Mouse (Mus musculus) layer of hippocampus, postnatal 14 days (tissue): Measurements from ENCODE around the gene Dppa5a. TPM values are rescaled to one million over a fixed set of nuclear protein-coding genes. Genes with fewer than 3 reads are reported as not detected.
"Not testable (repeated sequence)": the region's sequence is repeated elsewhere in the genome, so short reads cannot be mapped to it uniquely, and the experiment has no call there.

ENCODE experiments used
- DNase-seq, 2 experiments: peaks; one replicate each; pipeline ENCODE4 v3.0.0; 2021 to 2022; ENCODE audit warnings: low spot score in 2 of 2, mixed read lengths in 1 of 2
- long read RNA-seq, 2 experiments: library from polyadenylated mRNA; stranded (forward); transcript quantifications; one replicate each; pipeline ENCODE4 v2.0.0; 2021
- total RNA-seq, 2 experiments: library from RNA; stranded (reverse); gene quantifications; 2 replicates each; pipeline ENCODE4 v1.2.3; 2021

Dppa5a gene
- total RNA-seq: not detected
- long read RNA-seq, experiment 1: 0 reads
- long read RNA-seq, experiment 2: 0 reads

DNA sequence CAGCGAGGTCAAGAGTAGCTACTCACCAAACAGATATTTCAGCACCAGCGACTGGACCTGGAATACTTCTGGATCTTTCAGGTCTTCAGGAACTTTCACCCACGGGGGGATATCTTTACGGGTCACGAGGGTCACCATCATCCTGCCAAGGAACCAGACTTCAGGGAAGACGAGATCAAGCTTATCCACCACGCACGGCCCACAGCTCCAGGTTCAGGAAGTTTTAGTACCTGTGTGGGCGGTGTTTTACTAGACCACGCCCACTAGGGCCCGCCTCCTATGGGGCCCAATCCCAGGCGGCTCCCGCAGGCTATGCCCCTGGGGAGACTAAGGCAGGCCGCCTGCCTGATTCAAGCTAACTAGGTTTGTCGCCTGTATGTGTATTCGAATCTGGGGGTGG, at the start of gene Dppa5a:
TSS of gene Dppa5a (minus strand) at position 219 of the 400 bp plus-strand sequence.
- DNase-seq: not testable (repeated sequence)

GRCm38 (mm10) chr9:78401596-78401995, 33.6 kb upstream of the Dppa5a start:
- DNase-seq: no peak

DNA sequence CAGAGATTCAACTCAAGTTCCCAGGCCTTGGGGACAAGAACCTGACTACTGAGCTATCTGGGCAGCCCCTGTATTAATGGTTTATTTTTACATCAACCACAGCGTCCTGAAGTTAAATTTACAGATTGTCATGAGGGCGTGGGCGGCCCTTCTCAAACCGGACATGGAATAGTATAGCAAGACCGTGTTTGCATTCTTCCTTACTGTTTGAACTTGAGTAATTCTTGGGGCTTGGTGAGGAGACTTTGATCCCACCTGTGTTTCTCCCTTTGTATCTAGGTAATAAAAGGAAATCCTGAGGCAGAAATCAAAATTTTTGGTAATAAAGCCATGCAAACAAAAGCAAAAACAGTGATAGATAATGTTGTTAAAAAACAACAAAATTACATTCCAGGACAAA, 32.6 kb upstream of the Dppa5a start:
- DNase-seq: no peak

- DNase-seq: no peak
Measured at GRCm38 (mm10) chr9:78396517-78396916, 28.5 kb upstream of the Dppa5a start.

- DNase-seq: peak; percentile 16 to 25
Measured at GRCm38 (mm10) chr9:78395630-78396351, 27.8 kb upstream of the Dppa5a start, which contains the start of gene Ddx43. TSS of gene Ddx43 (plus strand) at chr9:78395777.

DNA sequence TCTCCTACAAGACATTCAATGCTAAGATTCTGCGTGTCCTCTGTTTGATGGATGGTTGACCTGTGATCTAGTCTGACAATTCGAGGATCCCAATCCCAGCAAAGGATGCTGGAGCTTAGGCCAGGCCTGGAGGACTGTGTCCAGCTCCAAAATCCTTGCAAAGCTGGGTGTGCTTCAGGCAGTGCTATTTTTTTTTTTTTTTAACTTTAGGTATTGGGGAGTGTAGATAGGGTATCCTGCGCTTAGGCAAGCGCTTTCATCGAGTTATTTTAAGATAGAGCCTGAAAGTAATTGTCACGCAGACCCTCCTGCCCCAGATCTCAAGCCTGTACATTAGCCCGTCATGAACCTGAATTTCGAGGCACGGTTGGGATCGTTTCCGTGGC, 27.3 kb upstream of the Dppa5a start:
- DNase-seq: no peak

GRCm38 (mm10) chr9:78394602-78395001, 26.6 kb upstream of the Dppa5a start:
- DNase-seq: no peak

DNA sequence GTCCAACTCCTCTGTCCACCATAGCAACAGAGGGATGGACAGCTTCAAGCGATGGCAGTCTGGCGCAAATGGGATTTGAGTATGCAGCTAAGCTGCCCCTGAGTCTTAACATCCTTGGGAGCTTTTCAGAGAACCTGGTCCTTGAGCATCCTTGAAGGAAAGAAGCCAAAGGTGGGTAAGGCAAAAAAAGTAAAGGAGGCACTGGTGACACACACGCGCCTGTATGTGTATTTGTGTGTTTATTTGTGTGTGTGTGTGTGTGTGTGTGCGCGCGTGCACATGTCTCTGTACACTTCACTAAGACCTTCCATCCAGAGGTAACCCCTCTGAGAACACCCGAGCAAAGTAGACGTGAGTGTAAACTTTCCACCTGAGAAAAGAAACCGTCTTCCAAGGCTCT, 25.8 kb upstream of the Dppa5a start:
- DNase-seq: no peak

DNA sequence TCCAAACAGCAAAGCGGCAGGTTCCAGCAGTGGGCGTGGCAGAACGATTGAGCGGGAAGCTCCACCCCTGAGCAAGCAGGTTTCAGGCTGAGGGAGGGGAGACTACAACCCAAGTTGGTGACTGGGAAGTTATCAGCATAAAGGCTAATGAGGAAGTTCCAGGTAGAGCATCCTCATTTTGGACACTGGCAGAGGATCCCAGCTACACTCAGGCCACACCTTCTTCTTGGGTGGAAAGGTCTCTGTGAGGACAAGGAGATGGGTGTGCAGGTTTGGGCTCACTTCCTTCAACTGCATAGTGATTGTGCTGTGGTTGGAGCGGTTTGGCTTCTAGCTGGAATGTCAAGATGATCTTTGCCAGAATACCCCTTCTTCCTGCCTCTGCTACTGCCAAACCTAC, 22.0 kb upstream of the Dppa5a start:
- no peak for DNase-seq

- DNase-seq: no peak
Measured at GRCm38 (mm10) chr9:78386947-78387346, 19.0 kb upstream of the Dppa5a start.

- no peak for DNase-seq
Measured at GRCm38 (mm10) chr9:78385893-78386292, 17.9 kb upstream of the Dppa5a start.

DNA sequence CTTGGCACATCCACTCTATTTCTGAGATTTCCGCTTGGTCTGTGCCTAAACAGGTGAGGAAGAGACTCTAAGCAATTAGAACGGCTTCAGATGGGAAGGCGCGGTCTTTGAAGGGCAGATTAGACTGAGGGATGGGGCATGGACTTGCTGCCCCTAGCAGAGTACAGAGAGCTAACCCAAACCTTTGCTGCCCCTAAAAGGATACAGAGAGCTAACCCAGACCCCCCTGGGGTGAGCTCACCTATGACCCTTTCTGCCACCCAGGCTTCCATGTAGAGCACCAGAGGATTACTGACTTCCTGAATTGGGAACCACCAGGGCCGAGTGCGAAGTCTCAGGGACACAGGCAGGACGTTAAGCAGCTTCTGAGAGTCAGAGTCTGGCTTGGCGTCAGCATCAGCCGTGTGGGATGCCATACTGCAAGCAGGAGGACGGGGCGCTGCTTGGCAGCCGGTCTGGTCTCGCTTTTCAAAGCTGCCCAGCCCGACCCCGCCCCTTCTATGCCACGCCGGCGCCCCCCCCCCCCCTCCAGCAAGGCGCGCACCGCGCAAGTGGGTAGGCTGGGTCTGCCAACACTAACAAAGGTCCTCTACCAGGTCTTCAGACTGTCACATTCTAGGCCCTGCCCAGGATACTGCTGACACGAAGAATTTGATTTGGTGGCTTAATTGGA, 10.3 kb upstream of the Dppa5a start, which contains the start of gene Ooep:
TSS of gene Ooep (minus strand) at position 613 of the 673 bp plus-strand sequence.
- DNase-seq: peak; percentile 24 to 31

- DNase-seq: no peak
Measured at GRCm38 (mm10) chr9:78377546-78377945, 9.6 kb upstream of the Dppa5a start.

GRCm38 (mm10) chr9:78375486-78375885, 7.5 kb upstream of the Dppa5a start:
- DNase-seq: no peak

- no peak for DNase-seq
Measured at GRCm38 (mm10) chr9:78374885-78375389, 7.0 kb upstream of the Dppa5a start.

DNA sequence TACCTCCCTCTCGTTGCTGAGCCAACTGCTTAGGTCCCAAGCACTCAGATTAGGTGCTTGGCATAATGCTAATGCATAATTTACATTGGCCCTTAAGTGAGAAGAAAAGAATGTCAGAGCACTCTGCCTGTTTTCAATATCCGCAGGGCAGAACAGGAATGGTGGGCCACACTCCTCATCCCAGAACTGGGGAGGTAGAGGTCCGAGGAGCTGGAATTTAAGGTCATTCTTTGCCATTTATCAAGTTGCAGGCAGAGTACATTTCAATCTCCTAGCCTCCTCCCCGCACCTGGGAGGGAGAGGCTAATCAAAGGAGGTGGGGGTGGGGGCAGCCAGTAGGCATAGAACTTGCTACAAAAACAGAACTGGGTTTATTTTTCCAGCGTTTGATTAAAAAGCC, 6.4 kb upstream of the Dppa5a start:
- DNase-seq: no peak

- no peak for DNase-seq
Measured at GRCm38 (mm10) chr9:78372827-78373504, 5.0 kb upstream of the Dppa5a start.

DNA sequence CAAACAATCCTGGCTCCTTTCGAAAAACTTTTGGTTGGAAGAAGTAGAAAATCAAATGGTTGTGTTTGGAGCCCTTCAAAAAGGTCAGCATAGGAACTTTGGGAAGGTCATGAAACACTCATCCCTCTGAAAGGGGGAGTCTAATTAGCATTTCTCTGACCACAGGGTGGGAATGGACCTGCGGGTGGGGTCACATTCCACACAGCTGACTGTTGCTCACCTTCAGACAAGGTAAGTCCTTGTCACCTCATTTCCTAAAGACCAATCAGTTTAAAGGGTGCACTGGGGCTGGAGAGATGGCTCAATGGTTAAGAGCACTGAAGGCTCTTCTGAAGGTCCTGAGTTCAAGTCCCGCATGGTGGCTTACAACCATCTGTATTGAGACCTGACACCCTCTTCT, 3.5 kb upstream of the Dppa5a start:
- DNase-seq: no peak

DNA sequence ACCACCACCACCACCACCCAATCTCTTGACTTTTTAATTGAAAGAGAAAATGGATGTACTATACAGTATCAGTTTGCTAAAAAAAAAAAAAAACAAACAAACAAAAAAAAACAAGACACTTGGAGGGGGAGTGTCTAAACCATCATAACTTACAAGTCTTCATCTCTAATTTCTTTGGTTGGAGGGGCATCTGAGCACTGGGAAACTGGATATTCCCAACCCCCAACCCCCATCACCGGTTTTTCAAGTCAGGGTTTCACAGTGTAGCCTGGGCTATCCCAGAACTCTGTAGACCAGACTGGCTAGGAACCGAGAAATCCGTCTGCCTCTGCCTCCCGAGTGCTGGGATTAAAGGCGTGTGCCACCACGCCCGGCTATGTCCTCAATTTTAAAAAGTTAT, 1.8 kb upstream of the Dppa5a start:
- DNase-seq: no peak

DNA sequence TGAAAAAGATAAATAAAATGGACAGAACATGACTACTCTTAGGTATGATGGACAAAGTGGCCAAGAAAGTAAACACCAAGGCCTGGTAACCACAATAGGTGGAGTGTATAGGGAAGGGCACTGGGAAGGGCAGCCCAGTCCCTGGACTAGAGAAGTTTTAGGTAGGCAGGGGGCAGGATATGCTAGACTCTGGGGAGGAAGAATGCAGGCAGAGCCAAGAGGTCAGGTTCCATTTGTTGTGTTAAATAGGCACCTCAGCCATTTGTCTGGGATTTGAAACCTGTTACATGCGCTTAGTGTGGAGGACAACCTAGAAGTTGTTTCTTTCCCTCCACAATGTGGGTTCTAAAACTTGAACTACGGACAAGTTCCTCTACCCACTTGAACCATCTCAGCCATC, 1.4 kb upstream of the Dppa5a start:
- no peak for DNase-seq

- no peak for DNase-seq
Measured at GRCm38 (mm10) chr9:78368671-78369293, 805 bp upstream of the Dppa5a start.
